Mouse (Mus musculus) brain, embryonic 14.5 days (tissue): ENCODE measurements at regions not wholly inside any gene's neighbourhood (a gene's known extent, or its start where the extent isn't known, plus 50 kb on each side); places are given as distances from the start of the nearest gene placed in this dataset.

Experiments
- CTCF ChIP-seq: fragments of 200-500 bp; IDR thresholded peaks from 2 replicates; pipeline ENCODE4 v1.5.1; 2012; ENCODE audit warnings: inconsistent platforms, mild to moderate bottlenecking, moderate library complexity, borderline replicate concordance; ENCODE audit not compliant: insufficient read depth, insufficient read length; ENCODE audit errors: extremely low read depth
- POLR2A ChIP-seq: fragments of 200-500 bp; IDR thresholded peaks from 2 replicates; pipeline ENCODE4 v1.6.1; 2012; ENCODE audit warnings: mild to moderate bottlenecking, inconsistent platforms, borderline replicate concordance; ENCODE audit not compliant: poor library complexity, insufficient read depth, insufficient read length, severe bottlenecking; ENCODE audit errors: extremely low read depth

DNA sequence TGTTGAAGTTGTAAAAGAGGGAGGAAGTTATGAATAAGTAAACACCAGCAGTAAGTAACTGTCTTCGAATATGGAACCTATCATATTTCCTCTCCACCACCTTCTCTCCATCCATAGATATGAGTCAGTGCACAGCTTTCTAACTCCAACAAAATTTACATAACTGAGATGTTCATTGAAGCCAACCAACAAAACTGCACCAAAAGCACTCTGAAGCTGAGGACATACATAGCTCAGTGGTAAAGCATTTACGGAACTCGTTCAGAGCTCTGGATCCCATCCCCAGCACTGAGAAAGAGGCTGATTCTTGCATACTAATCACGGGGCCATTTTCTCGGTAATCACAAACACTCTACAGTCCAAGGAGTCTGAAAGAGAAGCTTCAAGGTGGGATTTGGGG, 273.1 kb downstream of the Dad1 start:
- TF ChIP-seq CTCF (no peak), POLR2A (no peak)
